Mouse (Mus musculus) left cerebral cortex, adult 18-20 months (tissue): ENCODE results near the gene Oosp1. TPM values are rescaled to one million over a fixed set of nuclear protein-coding genes. Genes with fewer than 3 reads are reported as not detected.

Experiments used
- DNase-seq, 2 experiments: peaks; one replicate each; pipeline ENCODE4 v3.0.0; 2021 to 2022; ENCODE audit warnings: low spot score in 2 of 2, mixed read lengths in 1 of 2
- total RNA-seq, 2 experiments: library from RNA; stranded (reverse); gene quantifications; 2 replicates each; pipeline ENCODE4 v1.2.3; 2021

Gene Oosp1
- total RNA-seq, 2 experiments from 2014 or later: not detected

DNA sequence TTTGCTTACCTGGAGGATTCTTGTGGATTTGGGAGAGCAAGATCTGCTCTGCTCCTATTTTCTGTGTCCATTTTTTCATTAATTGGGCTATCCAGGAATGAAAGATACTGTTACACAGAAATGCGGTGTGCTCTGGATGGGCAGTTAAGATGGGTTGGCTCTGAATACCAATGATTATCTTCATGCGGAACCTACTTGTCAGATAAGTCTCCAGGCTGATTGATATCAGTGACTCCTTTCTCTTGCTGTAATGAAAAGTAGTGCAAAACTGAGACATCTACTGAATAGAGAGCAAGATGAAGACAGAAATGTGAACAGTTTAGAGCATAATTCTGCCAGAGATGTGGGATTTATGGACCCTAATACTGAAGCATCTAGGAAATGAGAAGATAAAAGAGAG lies 67.4 kb downstream of the Oosp1 start, which contains the start of gene Ms4a2:
Gene Ms4a2 (minus strand): TSS at position 169 of the 400 bp plus-strand sequence.
- DNase-seq: no peak

DNA sequence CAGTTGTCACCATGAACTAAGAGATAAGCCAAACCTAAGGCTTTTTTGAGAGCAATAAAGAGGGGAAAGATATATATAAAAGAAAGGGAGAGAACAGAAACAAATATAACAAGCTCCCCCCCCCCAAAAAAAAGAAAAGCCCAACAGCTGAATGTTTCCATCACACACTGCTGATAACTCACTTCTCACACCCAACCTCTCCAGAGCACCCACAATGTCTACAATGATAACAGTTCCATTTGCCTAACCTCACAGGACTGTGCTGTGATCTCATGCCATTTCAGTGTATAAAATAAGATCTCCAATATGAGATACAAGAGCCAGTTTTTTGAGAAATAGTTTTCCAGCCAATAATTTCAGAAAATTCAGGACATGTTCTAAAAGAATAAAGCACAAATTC lies 73.0 kb downstream of the Oosp1 start:
- DNase-seq: no peak

Other genes starting within 250 kb of the Oosp1 start
- gene Ms4a4b, start 247.6 kb downstream of the Oosp1 start, total RNA-seq: not detected
- 1 to 10 TPM in 1 of 2 experiments, under 1 TPM in 1; 0.96 to 1.9 TPM for gene Ms4a6c, start 221.8 kb downstream of the Oosp1 start, total RNA-seq
- gene Gm8369, start 205.2 kb downstream of the Oosp1 start, total RNA-seq: under 1 TPM; 0.49 to 0.84 TPM
- 1 to 10 TPM; 1.4 to 3.1 TPM for gene Ms4a6b, start 174.6 kb downstream of the Oosp1 start, total RNA-seq
- not detected for gene Ms4a4d, start 154.3 kb downstream of the Oosp1 start, total RNA-seq
- gene Ms4a6d, start 86.3 kb downstream of the Oosp1 start, total RNA-seq: 1 to 10 TPM; 1.4 to 2.1 TPM
- not detected for gene Ms4a2, start 67.4 kb downstream of the Oosp1 start, total RNA-seq
- gene Ms4a3, start 50.3 kb downstream of the Oosp1 start, total RNA-seq: not detected
- not detected for gene Oosp2, start 30.6 kb downstream of the Oosp1 start, total RNA-seq
- not detected for gene Oosp3, start 5.9 kb upstream of the Oosp1 start, total RNA-seq
- not detected for gene Gif, start 56.4 kb upstream of the Oosp1 start, total RNA-seq
- 10 to 100 TPM; 39.3 to 43.3 TPM for gene Mrpl16, start 79.2 kb upstream of the Oosp1 start, total RNA-seq
- 10 to 100 TPM; 29.5 to 30.8 TPM for gene Stx3, start 128.3 kb upstream of the Oosp1 start, total RNA-seq
- gene Olfr1417, start 148.1 kb upstream of the Oosp1 start, total RNA-seq: not detected
- gene Olfr1418, start 169.9 kb upstream of the Oosp1 start, total RNA-seq: not detected
- not detected for gene Olfr1419, start 184.0 kb upstream of the Oosp1 start, total RNA-seq
- not detected for gene Olfr1420, start 195.4 kb upstream of the Oosp1 start, total RNA-seq
- 10 to 100 TPM; 20.4 to 22.4 TPM for gene Patl1, start 221.2 kb upstream of the Oosp1 start, total RNA-seq